Mouse (Mus musculus): Measurements from ENCODE around the gene Vmn1r37.
"Not testable (repeated sequence)": the region's sequence is repeated elsewhere in the genome, so short reads cannot be mapped to it uniquely, and the experiment has no call there.

Vmn1r37 gene

GRCm38 (mm10) chr6:66729082-66729481, at the start of gene Vmn1r37:
Gene Vmn1r37 (plus strand): TSS chr6:66729382.
- not testable (repeated sequence) for DNase-seq

GRCm38 (mm10) chr6:66685806-66686205, 43.4 kb upstream of the Vmn1r37 start, which contains the start of gene Vmn1r35:
Gene Vmn1r35 (minus strand): TSS chr6:66685906.
- DNase-seq = no peak

GRCm38 (mm10) chr6:66708901-66709300, 20.3 kb upstream of the Vmn1r37 start:
- DNase-seq = no peak

- no peak for DNase-seq
Observed at GRCm38 (mm10) chr6:66713854-66714253, 15.3 kb upstream of the Vmn1r37 start.

- DNase-seq = not testable (repeated sequence)
Observed at GRCm38 (mm10) chr6:66719068-66719467, 10.1 kb upstream of the Vmn1r37 start, which contains the start of gene Vmn1r36. Gene Vmn1r36 (minus strand): TSS chr6:66719168.

GRCm38 (mm10) chr6:66782527-66782926, 53.3 kb downstream of the Vmn1r37 start, which contains the start of gene Vmn1r38:
Gene Vmn1r38 (minus strand): TSS chr6:66782627.
- not testable (repeated sequence) for DNase-seq
